25 mouse cellular contexts compared by ENCODE assay signal in genomic region chr15:8324833-8325232, GRCm38 (mm10).
"Had no signal": no experiment of that assay in that cellular context is flagged by ENCODE, and none has a peak within 500 bp of the region (broad histone marks: within the 10 kb centered on the region; RNA-seq: fewer than 3 reads in every experiment).

No protein-coding gene starts in this region.

- H3K27me3 ChIP-seq: heart, embryonic 12.5 days; hindbrain, embryonic 12.5 days; intestine, embryonic 15.5 days; limb, embryonic 13.5 days; limb, embryonic 15.5 days had no signal

- H3K27ac ChIP-seq: gastrocnemius, adult 2 months; heart, embryonic 10.5 days; hindbrain, embryonic 10.5 days; hindbrain, embryonic 12.5 days; hindbrain, embryonic 14.5 days; intestine, embryonic 15.5 days; kidney, postnatal 0 days; limb, embryonic 13.5 days; limb, embryonic 15.5 days had no signal

- H3K9ac ChIP-seq: heart, embryonic 12.5 days; hindbrain, embryonic 12.5 days; hindbrain, embryonic 14.5 days; intestine, embryonic 15.5 days; limb, embryonic 13.5 days; limb, embryonic 15.5 days had no signal

- ATAC-seq: hindbrain, embryonic 16.5 days; inflammation-experienced regulatory T-cells, adult 6 months; intestine, embryonic 15.5 days; intestine, postnatal 0 days had no signal

- H3K4me1 ChIP-seq: heart, embryonic 10.5 days; heart, embryonic 12.5 days; hindbrain, embryonic 10.5 days; hindbrain, embryonic 12.5 days; intestine, embryonic 15.5 days; limb, embryonic 13.5 days; limb, embryonic 15.5 days had no signal

- H3K9me3 ChIP-seq: heart, embryonic 10.5 days; heart, embryonic 12.5 days; hindbrain, embryonic 10.5 days; hindbrain, embryonic 12.5 days; intestine, embryonic 15.5 days; limb, embryonic 13.5 days; limb, embryonic 15.5 days had no signal

- DNase-seq: gastrocnemius, adult 2 months; gastrocnemius, postnatal 10 days; gastrocnemius, postnatal 25 days; heart, adult 18-20 months; heart, postnatal 10 days; heart, postnatal 4 days; kidney, adult 18-20 months; kidney, adult 8-10 months; kidney, postnatal 14 days; kidney, postnatal 36 days; layer of hippocampus, adult 9-11 months; layer of hippocampus, postnatal 36 days; left cerebral cortex, postnatal 4 days had no signal

- H3K4me3 ChIP-seq: gastrocnemius, adult 2 months; heart, embryonic 10.5 days; heart, embryonic 12.5 days; hindbrain, embryonic 10.5 days; hindbrain, embryonic 12.5 days; intestine, embryonic 15.5 days; limb, embryonic 13.5 days; limb, embryonic 15.5 days had no signal

- H3K4me2 ChIP-seq: heart, embryonic 12.5 days; hindbrain, embryonic 12.5 days; hindbrain, embryonic 14.5 days; intestine, embryonic 15.5 days; limb, embryonic 13.5 days; limb, embryonic 15.5 days had no signal
